Mouse (Mus musculus) embryonic fibroblast, embryonic 13.5 days (primary cell): Measurements from ENCODE around the gene Kctd2. TPM values are rescaled to one million over a fixed set of nuclear protein-coding genes. Genes with fewer than 3 reads are reported as not detected.

Experiments
- H3K27ac ChIP-seq: 2 replicates; pipeline ENCODE4 v1.5.1; 2012; ENCODE audit warnings: low read length, control low read depth, inconsistent platforms; ENCODE audit not compliant: insufficient read depth
- H3K4me1 ChIP-seq: 2 replicates; pipeline ENCODE4 v1.6.1; 2011; ENCODE audit warnings: low read length; ENCODE audit not compliant: control insufficient read depth, insufficient read depth
- H3K4me3 ChIP-seq: 2 replicates; pipeline ENCODE4 v1.5.1; 2011; ENCODE audit warnings: mild to moderate bottlenecking, control low read depth, low read length; ENCODE audit not compliant: insufficient read depth
- CTCF ChIP-seq: IDR thresholded peaks from 2 replicates; pipeline ENCODE4 v1.5.1; 2011; ENCODE audit warnings: mild to moderate bottlenecking, control low read depth, low read length, moderate library complexity, borderline replicate concordance; ENCODE audit not compliant: insufficient read depth
- POLR2A ChIP-seq: IDR thresholded peaks from 2 replicates; pipeline ENCODE4 v1.6.1; 2011; ENCODE audit warnings: low read depth, mild to moderate bottlenecking, control low read depth, low read length, moderate library complexity
- polyA plus RNA-seq: library from polyadenylated mRNA; stranded (reverse); fragments of >200 nt; gene quantifications from 2 replicates; pipeline ENCODE4 v1.2.4, GENCODE M21; 2011; ENCODE audit warnings: low read depth; ENCODE audit not compliant: missing spikeins, insufficient read length

The Kctd2 gene
- polyA plus RNA-seq, 1 experiment: 18.2 TPM

GRCm38 (mm10) chr11:115435596-115436337 is 15.8 kb downstream of the Kctd2 start:
- Histone ChIP-seq H3K4me1 (peaks cover 4% of the 10 kb centered on the region; the same call in 1 of the 2 replicates), H3K27ac (no peak overlapping the region), H3K4me3 (no peak overlapping the region)
- TF ChIP-seq POLR2A: no peak
- TF ChIP-seq CTCF: no peak

- TF ChIP-seq POLR2A (no peak), CTCF (no peak)
- no peak overlapping the region for H3K27ac ChIP-seq
- no peak overlapping the region for H3K4me3 ChIP-seq
- peaks cover 4% of the 10 kb centered on the region; the same call in 1 of the 2 replicates for H3K4me1 ChIP-seq
These were observed 17.7 kb downstream of the Kctd2 start for GRCm38 (mm10) chr11:115437571-115438122.

GRCm38 (mm10) chr11:115439326-115439725 is 19.4 kb downstream of the Kctd2 start:
- peaks cover 4% of the 10 kb centered on the region; the same call in 1 of the 2 replicates for H3K4me1 ChIP-seq
- H3K4me3 ChIP-seq: no peak overlapping the region
- H3K27ac ChIP-seq: no peak overlapping the region
- TF ChIP-seq POLR2A (no peak), CTCF (no peak)

GRCm38 (mm10) chr11:115439906-115440595 is 20.1 kb downstream of the Kctd2 start, which contains the start of gene Trim80:
TSS of gene Trim80 (plus strand) at chr11:115440545.
- H3K27ac ChIP-seq: no peak within 1 kb of the TSS
- peak; percentile 20; the same call in 1 of the 2 replicates for TF ChIP-seq CTCF
- no peak for TF ChIP-seq POLR2A
- no peak within 1 kb of the TSS for H3K4me3 ChIP-seq
- peaks cover 4% of the 10 kb centered on the region; the same call in 1 of the 2 replicates for H3K4me1 ChIP-seq

GRCm38 (mm10) chr11:115441417-115441816 is 21.5 kb downstream of the Kctd2 start:
- Histone ChIP-seq H3K4me3 (no peak overlapping the region), H3K27ac (no peak overlapping the region), H3K4me1 (no peaks in the 10 kb centered on the region)
- no peak for TF ChIP-seq POLR2A
- no peak for TF ChIP-seq CTCF

- no peak for TF ChIP-seq CTCF
- no peak for TF ChIP-seq POLR2A
- no peaks in the 10 kb centered on the region for H3K4me1 ChIP-seq
- no peak overlapping the region for H3K4me3 ChIP-seq
- H3K27ac ChIP-seq: no peak overlapping the region
These were observed 27.0 kb downstream of the Kctd2 start for GRCm38 (mm10) chr11:115446906-115447305.

- Histone ChIP-seq H3K27ac (no peak overlapping the region), H3K4me1 (no peaks in the 10 kb centered on the region), H3K4me3 (no peak overlapping the region)
- TF ChIP-seq CTCF (no peak), POLR2A (no peak)
These were observed 27.5 kb downstream of the Kctd2 start for GRCm38 (mm10) chr11:115447321-115447885.

GRCm38 (mm10) chr11:115448075-115448474 is 28.1 kb downstream of the Kctd2 start:
- Histone ChIP-seq H3K4me3 (no peak overlapping the region), H3K4me1 (no peaks in the 10 kb centered on the region), H3K27ac (no peak overlapping the region)
- TF ChIP-seq POLR2A (no peak), CTCF (no peak)

- Histone ChIP-seq H3K27ac (no peak overlapping the region), H3K4me3 (no peak overlapping the region), H3K4me1 (no peaks in the 10 kb centered on the region)
- no peak for TF ChIP-seq CTCF
- no peak for TF ChIP-seq POLR2A
These were observed 29.1 kb downstream of the Kctd2 start for GRCm38 (mm10) chr11:115448998-115449397.

GRCm38 (mm10) chr11:115450176-115450575 is 30.2 kb downstream of the Kctd2 start:
- Histone ChIP-seq H3K4me3 (no peak overlapping the region), H3K4me1 (no peaks in the 10 kb centered on the region), H3K27ac (no peak overlapping the region)
- TF ChIP-seq POLR2A (no peak), CTCF (no peak)
